Mouse (Mus musculus): ENCODE results near the gene Wdr31.

Wdr31 gene

GRCm38 (mm10) chr4:62454995-62455394, 15.7 kb downstream of the Wdr31 start:
- DNase-seq (ENCODE audit: extremely low read depth, insufficient read length, low spot score): peak; percentile 41

- peak; percentile 36 for DNase-seq (ENCODE audit: extremely low read depth, insufficient read length, low spot score)
These were observed 29.7 kb downstream of the Wdr31 start for GRCm38 (mm10) chr4:62440986-62441385.

- no peak for DNase-seq (ENCODE audit: extremely low read depth, insufficient read length, low spot score)
These were observed 30.2 kb downstream of the Wdr31 start for GRCm38 (mm10) chr4:62440544-62440943.

- DNase-seq (ENCODE audit: extremely low read depth, insufficient read length, low spot score): no peak
These were observed 30.9 kb downstream of the Wdr31 start for GRCm38 (mm10) chr4:62439793-62440192.

GRCm38 (mm10) chr4:62437871-62438270, 32.8 kb downstream of the Wdr31 start:
- no peak for DNase-seq (ENCODE audit: extremely low read depth, insufficient read length, low spot score)

GRCm38 (mm10) chr4:62437256-62437778, 33.4 kb downstream of the Wdr31 start:
- no peak for DNase-seq (ENCODE audit: extremely low read depth, insufficient read length, low spot score)

GRCm38 (mm10) chr4:62435081-62435480, 35.6 kb downstream of the Wdr31 start, which contains the start of gene Rnf183:
Rnf183 (minus strand) TSS chr4:62435252.
- no peak for DNase-seq (ENCODE audit: extremely low read depth, insufficient read length, low spot score)

- peak; percentile 52 for DNase-seq (ENCODE audit: extremely low read depth, insufficient read length, low spot score)
These were observed 36.5 kb downstream of the Wdr31 start for GRCm38 (mm10) chr4:62433939-62434870.

- no peak for DNase-seq (ENCODE audit: extremely low read depth, insufficient read length, low spot score)
These were observed 39.2 kb downstream of the Wdr31 start for GRCm38 (mm10) chr4:62431522-62431921.

GRCm38 (mm10) chr4:62430678-62431077, 40.0 kb downstream of the Wdr31 start:
- DNase-seq (ENCODE audit: extremely low read depth, insufficient read length, low spot score): no peak

- DNase-seq (ENCODE audit: extremely low read depth, insufficient read length, low spot score): no peak
These were observed 41.1 kb downstream of the Wdr31 start for GRCm38 (mm10) chr4:62429616-62430015.

- DNase-seq (ENCODE audit: extremely low read depth, insufficient read length, low spot score): peak; percentile 25
These were observed 42.5 kb downstream of the Wdr31 start for GRCm38 (mm10) chr4:62427978-62428758.

- no peak for DNase-seq (ENCODE audit: extremely low read depth, insufficient read length, low spot score)
These were observed 44.8 kb downstream of the Wdr31 start for GRCm38 (mm10) chr4:62425891-62426290.

GRCm38 (mm10) chr4:62419091-62419490, 51.6 kb downstream of the Wdr31 start:
- DNase-seq (ENCODE audit: extremely low read depth, insufficient read length, low spot score): no peak

GRCm38 (mm10) chr4:62418448-62418847, 52.2 kb downstream of the Wdr31 start:
- DNase-seq (ENCODE audit: extremely low read depth, insufficient read length, low spot score): no peak

GRCm38 (mm10) chr4:62411606-62412005, 59.1 kb downstream of the Wdr31 start:
- no peak for DNase-seq (ENCODE audit: extremely low read depth, insufficient read length, low spot score)

GRCm38 (mm10) chr4:62410325-62410724, 60.4 kb downstream of the Wdr31 start:
- DNase-seq (ENCODE audit: extremely low read depth, insufficient read length, low spot score): no peak

- DNase-seq (ENCODE audit: extremely low read depth, insufficient read length, low spot score): no peak
These were observed 61.1 kb downstream of the Wdr31 start for GRCm38 (mm10) chr4:62409615-62410014.

GRCm38 (mm10) chr4:62408601-62409282, 62.0 kb downstream of the Wdr31 start, which contains the start of the genes Cdc26 and Prpf4:
Cdc26 (minus strand) TSS chr4:62408642.
Prpf4 (plus strand) TSS chr4:62408797.
- DNase-seq (ENCODE audit: extremely low read depth, insufficient read length, low spot score): peak; percentile 93

- peak; percentile 71 for DNase-seq (ENCODE audit: extremely low read depth, insufficient read length, low spot score)
These were observed 62.7 kb downstream of the Wdr31 start for GRCm38 (mm10) chr4:62407730-62408582.

All from 3134 (cell line).